Mouse (Mus musculus) spleen, embryonic (tissue): ENCODE results near the gene Sgk2.

Source experiments
- CTCF ChIA-PET: fragments of 350-600 bp; sonication (Branson Sonifier 250); formaldehyde crosslinking; loops from one replicate; lab custom pipeline; 2022; lab: Charles Lee

Sgk2 gene

DNA sequence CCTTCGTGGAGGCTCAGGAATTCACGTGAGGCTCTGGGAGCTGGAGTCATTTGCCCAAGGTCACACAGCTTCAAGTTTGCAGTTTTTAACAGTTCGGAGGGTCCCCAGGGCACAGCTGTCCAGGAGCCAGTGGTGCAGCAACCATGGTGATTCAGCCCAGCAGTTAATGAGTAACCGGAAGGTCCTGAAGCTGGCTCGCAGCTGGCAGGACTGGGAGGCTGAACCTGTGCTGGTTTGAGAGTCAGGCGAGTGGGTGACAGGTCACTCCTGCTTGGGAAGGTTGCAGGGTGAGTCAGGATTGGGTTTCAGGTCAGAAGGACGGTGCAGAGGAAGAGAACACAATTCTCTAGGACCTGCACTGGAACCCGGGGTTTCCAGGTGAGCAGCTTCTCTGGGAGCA lies at the start of gene Sgk2:
Gene Sgk2 (plus strand): TSS at position 113 of the 400 bp plus-strand sequence.
- CTCF ChIA-PET: interaction anchor here (0.6 kb wide), 1 partner anchor 395 kb away, joined by 5 read pairs; no protein-coding TSS in a partner anchor

DNA sequence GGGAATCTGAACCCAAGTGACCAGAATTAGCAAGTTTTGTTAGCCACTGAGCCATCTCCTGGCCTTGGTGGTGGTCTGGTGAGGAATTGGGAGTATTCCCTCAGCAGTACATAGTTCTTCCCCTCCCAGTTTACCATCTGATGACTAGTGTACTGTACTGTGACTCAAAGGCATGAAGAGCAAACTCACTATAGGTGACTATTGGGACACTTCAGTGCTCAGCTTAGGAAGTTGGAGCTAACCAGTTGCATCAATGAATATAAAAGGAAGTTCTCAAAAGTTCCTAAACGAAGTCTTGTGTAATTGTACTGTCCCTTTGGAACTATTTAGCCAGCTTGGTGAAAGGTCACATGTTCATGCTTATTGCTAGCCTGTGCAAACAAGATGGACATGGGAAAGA lies 47.6 kb upstream of the Sgk2 start:
- CTCF ChIA-PET: no interaction called here

- CTCF ChIA-PET: no interaction called here
Observed at GRCm38 (mm10) chr2:162943148-162943846, 43.8 kb upstream of the Sgk2 start, which contains the start of gene L3mbtl1. L3mbtl1 (plus strand) TSS chr2:162943472.

- CTCF ChIA-PET: no interaction called here
Observed at GRCm38 (mm10) chr2:162943931-162944330, 43.2 kb upstream of the Sgk2 start.

GRCm38 (mm10) chr2:162946964-162947363 lies 40.2 kb upstream of the Sgk2 start:
- CTCF ChIA-PET: no interaction called here

DNA sequence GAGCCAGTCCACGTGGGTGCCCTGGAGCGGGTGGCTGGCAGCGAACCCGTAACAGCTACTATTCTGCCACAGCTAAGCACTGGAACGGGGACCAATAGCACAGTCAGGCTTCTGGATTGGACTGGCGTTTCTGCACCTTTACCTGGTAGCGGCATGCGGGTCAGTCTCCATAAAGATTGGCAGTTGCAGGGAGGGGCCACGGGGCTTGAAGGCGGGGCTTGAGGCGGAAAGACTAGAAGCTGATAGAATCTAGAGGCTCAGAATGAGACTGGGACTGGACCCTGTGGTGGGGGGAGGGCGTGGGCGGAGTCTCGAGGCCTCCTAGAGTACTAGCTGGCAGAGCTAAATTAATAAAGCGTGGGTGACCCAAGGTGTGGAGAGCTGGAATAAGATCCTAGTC lies 39.4 kb upstream of the Sgk2 start:
- CTCF ChIA-PET: no interaction called here

- CTCF ChIA-PET: no interaction called here
Observed at GRCm38 (mm10) chr2:162948221-162948620, 38.9 kb upstream of the Sgk2 start.

DNA sequence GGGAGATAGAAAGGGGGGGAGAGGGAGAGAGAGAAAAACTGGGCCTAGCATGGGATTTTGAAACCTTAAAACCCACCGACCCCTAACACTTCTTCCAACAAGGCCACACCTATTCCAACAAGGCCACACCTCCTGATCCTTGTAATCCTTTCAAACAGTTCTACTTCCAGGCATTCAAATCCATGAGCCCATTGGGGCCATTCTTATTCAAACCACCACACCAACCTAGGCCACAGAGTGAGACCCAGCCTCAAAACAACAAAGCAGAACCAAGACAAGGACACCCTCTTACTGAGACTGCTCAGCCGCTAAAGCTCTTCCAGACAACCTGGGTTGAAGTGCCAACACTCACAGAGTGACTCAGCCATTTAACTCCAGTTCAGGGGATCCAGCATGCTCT lies 36.4 kb upstream of the Sgk2 start:
- CTCF ChIA-PET: no interaction called here

- CTCF ChIA-PET: no interaction called here
Observed at GRCm38 (mm10) chr2:162956843-162957242, 30.3 kb upstream of the Sgk2 start.

GRCm38 (mm10) chr2:162961321-162961720 lies 25.8 kb upstream of the Sgk2 start:
- CTCF ChIA-PET: no interaction called here

DNA sequence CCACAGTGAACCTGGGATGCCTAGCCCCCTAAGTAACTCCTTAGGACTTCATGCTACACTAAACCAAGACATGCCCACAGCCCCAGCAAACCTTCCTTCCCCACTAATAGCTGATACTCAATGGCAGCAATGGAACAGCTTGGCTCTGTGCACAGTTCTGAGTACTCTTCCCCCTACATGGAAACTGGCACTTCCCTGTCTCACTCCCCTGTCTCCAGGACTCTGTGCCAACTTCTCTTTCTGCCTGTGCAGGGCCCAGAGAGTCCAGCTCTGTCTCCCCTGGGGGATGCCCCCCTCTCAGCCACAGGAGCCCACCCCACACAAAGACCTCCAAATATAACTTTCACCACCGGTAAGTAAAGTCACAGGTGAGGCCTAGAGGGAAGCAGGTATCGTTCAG lies 20.4 kb upstream of the Sgk2 start:
- CTCF ChIA-PET: no interaction called here

- CTCF ChIA-PET: interaction anchor here (0.7 kb wide), 2 partner anchors 23 to 69 kb away, joined by 5 to 16 read pairs; no protein-coding TSS in a partner anchor
Observed at GRCm38 (mm10) chr2:162968357-162968756, 18.8 kb upstream of the Sgk2 start.

GRCm38 (mm10) chr2:162969101-162969500 lies 18.0 kb upstream of the Sgk2 start:
- CTCF ChIA-PET: no interaction called here

DNA sequence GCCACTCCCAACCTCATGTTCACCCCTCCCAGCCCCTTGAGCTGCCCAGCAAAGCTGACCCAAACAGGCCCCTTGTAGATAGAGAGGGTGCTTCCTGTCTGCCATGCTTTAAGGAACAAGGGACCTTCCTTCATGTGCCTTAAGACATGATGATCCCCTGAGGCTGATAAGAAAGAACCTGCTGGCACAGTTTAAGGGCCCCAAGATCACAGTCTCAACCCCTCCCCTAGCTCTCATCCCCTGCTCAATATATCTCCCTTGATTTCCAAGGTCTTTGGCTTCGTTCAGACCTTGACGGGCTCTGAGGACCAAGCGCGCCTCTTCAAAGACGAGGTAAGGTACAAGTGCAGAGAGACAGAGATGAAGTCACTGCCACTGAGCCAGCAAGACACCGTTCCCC lies 16.2 kb upstream of the Sgk2 start:
- CTCF ChIA-PET: no interaction called here

DNA sequence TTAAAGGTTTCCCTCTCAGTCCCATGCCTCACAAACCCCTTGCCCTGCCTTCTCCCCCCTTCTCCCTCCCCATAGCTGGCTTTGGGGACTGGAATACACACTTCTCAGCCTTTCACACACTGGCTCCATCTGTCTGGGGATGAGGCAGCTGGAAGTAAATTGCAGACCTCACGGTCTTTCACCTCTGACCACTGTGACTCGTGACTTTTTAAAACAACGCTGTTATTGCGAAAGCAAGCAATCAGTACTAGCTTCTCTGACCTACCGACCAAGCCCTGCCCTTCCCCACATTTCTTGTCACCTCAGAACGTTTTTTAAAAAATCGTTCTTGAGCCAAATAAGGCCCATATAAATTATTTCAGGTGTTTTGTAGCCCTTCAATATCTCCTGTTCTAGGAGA lies 14.4 kb upstream of the Sgk2 start:
- CTCF ChIA-PET: interaction anchor here (0.6 kb wide), 1 partner anchor 175 kb away, joined by 5 read pairs; no protein-coding TSS in a partner anchor

DNA sequence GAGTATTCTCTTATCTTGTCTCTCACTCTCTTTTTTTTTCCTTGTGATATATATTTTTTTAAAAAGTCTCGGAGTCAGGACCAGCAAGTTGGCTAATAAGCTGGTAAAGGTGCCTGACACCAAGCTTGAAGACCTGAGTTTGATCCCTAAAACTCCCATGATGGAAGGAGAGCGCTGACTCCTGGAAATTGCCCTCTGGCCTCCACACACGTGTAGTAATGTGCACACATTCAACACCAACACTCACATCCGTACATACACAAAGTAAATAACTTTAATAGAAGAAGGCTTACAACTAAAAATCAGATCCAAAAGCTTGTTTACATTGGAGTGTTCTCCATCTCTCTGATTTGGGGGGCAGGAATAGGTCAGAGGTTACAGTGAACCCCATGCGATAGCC lies 13.9 kb upstream of the Sgk2 start:
- CTCF ChIA-PET: interaction anchor here (0.6 kb wide), 1 partner anchor 174 kb away, joined by 5 read pairs; no protein-coding TSS in a partner anchor

DNA sequence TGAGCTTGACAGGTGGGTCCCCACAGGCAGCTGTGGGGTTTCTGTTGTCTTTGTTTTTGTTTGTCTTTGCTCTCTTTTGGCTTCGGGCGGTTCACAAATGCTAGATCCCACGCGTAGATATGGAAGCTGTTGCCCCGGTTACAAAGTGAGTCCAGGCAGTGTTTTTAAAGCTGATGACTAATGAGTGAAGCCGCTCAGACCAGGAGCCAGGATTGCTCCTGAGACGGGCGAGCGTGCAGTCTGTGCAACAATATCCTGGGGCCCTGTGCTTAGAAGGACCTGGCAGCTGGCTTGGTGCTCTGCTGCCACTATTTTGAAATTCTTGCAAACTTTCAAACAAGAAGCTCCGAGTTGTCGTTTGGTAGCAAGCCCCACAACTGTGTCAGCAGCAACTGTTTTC lies 13.5 kb upstream of the Sgk2 start:
- CTCF ChIA-PET: no interaction called here

DNA sequence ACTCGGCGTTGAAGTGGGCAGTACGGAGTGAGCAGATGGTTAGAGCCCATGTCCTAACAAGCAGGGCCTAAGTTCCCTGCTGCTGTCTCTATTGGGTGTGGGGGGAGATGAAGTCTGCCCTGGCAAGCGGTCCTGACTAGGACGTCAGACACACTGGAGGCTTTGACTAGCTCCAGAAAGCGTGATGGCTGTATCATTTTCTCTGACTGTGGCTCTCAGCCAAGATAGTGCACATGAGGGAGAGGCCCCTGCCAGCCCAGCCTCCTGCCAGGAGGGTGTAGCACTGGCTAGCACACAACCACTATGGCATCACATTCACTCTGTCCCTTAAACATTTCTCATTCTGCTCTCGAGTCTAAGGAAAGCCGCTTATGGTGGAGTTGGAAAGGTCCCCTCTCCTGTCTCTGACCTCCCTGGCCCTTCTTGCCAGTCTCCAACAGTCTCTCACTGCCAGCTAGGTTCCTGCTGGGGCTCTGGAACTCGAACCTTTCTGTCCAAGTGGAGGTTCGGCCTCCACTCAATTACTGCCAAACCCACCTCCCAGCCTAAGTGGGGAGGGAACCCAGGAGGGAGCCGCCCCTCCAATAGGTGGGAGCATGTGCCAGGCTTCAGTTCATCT lies 11.9 kb upstream of the Sgk2 start:
- CTCF ChIA-PET: no interaction called here

- CTCF ChIA-PET: no interaction called here
Observed at GRCm38 (mm10) chr2:162976001-162976400, 11.1 kb upstream of the Sgk2 start.

GRCm38 (mm10) chr2:162984381-162984780 lies 2.7 kb upstream of the Sgk2 start:
- CTCF ChIA-PET: no interaction called here

- CTCF ChIA-PET: no interaction called here
Observed at GRCm38 (mm10) chr2:162985923-162986322, 1.2 kb upstream of the Sgk2 start.

GRCm38 (mm10) chr2:162986764-162987163 lies 366 bp upstream of the Sgk2 start:
- CTCF ChIA-PET: interaction anchor here (0.6 kb wide), 1 partner anchor 395 kb away, joined by 5 read pairs; no protein-coding TSS in a partner anchor

GRCm38 (mm10) chr2:162988235-162988634 lies 1.1 kb downstream of the Sgk2 start:
- CTCF ChIA-PET: no interaction called here
